Mouse (Mus musculus): ENCODE measurements around the gene Sem1.
A peak's percentile ranks its signal among the peaks of the same experiment; 100 is the strongest.
"Not testable (repeated sequence)": the region's sequence is repeated elsewhere in the genome, so short reads cannot be mapped to it uniquely, and the experiment has no call there.

Gene Sem1

GRCm38 (mm10) chr6:6578304-6579149 lies at the start of gene Sem1:
TSS of gene Sem1 (minus strand) at chr6:6578663.
- DNase-seq (ENCODE audit: low read depth, low spot score) = peak; percentile 82

GRCm38 (mm10) chr6:6622846-6623749 lies 44.6 kb upstream of the Sem1 start:
- DNase-seq (ENCODE audit: low read depth, low spot score) = no peak

GRCm38 (mm10) chr6:6603561-6604544 lies 25.4 kb upstream of the Sem1 start:
- no peak for DNase-seq (ENCODE audit: low read depth, low spot score)

- no peak for DNase-seq (ENCODE audit: low read depth, low spot score)
Observed at GRCm38 (mm10) chr6:6586313-6586712, 7.8 kb upstream of the Sem1 start.

- DNase-seq (ENCODE audit: low read depth, low spot score) = no peak
Observed at GRCm38 (mm10) chr6:6581849-6582248, 3.4 kb upstream of the Sem1 start.

- peak; percentile 12 for DNase-seq (ENCODE audit: low read depth, low spot score)
Observed at GRCm38 (mm10) chr6:6577741-6578284, 650 bp downstream of the Sem1 start.

- DNase-seq (ENCODE audit: low read depth, low spot score) = no peak
Observed at GRCm38 (mm10) chr6:6577291-6577690, 1.2 kb downstream of the Sem1 start.

GRCm38 (mm10) chr6:6575796-6576195 lies 2.7 kb downstream of the Sem1 start:
- DNase-seq (ENCODE audit: low read depth, low spot score) = no peak

GRCm38 (mm10) chr6:6568436-6568835 lies 10.0 kb downstream of the Sem1 start:
- DNase-seq (ENCODE audit: low read depth, low spot score) = no peak

GRCm38 (mm10) chr6:6563691-6564090 lies 14.8 kb downstream of the Sem1 start:
- DNase-seq (ENCODE audit: low read depth, low spot score) = no peak

GRCm38 (mm10) chr6:6562716-6563115 lies 15.7 kb downstream of the Sem1 start:
- DNase-seq (ENCODE audit: low read depth, low spot score) = no peak

- no peak for DNase-seq (ENCODE audit: low read depth, low spot score)
Observed at GRCm38 (mm10) chr6:6557647-6558046, 20.8 kb downstream of the Sem1 start.

- no peak for DNase-seq (ENCODE audit: low read depth, low spot score)
Observed at GRCm38 (mm10) chr6:6552006-6552405, 26.5 kb downstream of the Sem1 start.

- no peak for DNase-seq (ENCODE audit: low read depth, low spot score)
Observed at GRCm38 (mm10) chr6:6547997-6548396, 30.5 kb downstream of the Sem1 start.

GRCm38 (mm10) chr6:6544255-6544645 lies 34.2 kb downstream of the Sem1 start:
- no peak for DNase-seq (ENCODE audit: low read depth, low spot score)

GRCm38 (mm10) chr6:6543606-6544254 lies 34.7 kb downstream of the Sem1 start:
- no peak for DNase-seq (ENCODE audit: low read depth, low spot score)

- no peak for DNase-seq (ENCODE audit: low read depth, low spot score)
Observed at GRCm38 (mm10) chr6:6542133-6542532, 36.3 kb downstream of the Sem1 start.

GRCm38 (mm10) chr6:6536781-6537466 lies 41.5 kb downstream of the Sem1 start:
- no peak for DNase-seq (ENCODE audit: low read depth, low spot score)

GRCm38 (mm10) chr6:6536359-6536758 lies 42.1 kb downstream of the Sem1 start:
- not testable (repeated sequence) for DNase-seq (ENCODE audit: low read depth, low spot score)
